Mouse (Mus musculus): ENCODE measurements at regions not wholly inside any gene's neighbourhood (a gene's known extent, or its start where the extent isn't known, plus 50 kb on each side); places are given as distances from the start of the nearest gene placed in this dataset.

DNA sequence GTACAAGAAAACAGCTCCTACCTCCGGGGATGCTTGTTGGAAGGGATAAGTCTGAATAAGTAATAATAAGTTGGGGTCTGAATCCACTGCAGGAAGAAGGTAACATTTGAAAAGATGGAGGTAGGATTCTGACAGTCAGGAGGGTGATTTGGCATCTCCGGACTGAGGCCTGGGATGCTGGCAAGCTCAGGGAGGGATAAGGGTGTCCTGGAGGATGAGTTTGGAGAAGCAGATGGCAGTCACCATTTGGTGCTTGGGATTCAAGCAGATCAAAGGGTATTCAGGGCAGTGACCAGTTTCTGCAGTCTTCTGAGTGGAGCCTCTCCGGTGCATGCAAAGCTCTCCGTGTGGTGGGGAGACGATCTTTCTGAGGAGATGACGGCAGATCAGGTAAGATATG, 62.9 kb upstream of the Gm2310 start:
- DNase-seq, result no peak

DNA sequence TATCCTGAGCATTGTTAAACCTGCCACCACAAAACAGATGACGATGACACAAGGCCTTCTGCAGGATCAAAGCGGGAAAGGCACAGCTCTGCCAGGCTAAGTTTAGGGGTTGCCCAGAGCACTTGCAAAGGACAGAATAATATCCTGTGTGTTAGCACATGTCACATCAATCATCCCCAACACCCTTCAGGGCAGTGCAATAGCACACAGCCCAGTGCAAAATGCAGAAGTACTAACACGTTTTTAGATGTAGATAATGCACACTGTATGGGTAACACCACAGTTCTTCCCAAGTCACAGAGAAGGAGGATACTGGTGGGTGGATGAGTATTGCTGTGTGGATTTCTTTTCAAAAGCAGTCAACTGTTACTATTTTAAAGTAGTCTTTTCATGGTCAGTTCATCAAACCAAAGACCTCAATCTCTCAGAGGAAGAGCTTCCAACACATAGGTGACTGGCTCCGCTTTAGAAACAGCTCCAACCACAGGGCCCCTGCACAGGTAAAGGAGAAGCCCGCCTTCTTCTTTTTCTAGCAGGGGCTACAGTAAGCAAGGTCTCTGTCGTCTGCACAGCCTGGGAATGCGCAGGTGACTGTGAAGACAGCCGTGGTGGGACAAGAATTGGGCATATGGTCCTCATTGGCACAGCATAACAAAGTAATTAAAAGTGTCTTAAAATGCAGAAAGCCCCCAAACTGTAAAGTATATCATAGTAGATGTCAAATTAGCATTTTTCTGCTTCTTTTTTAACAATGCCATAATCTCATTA, 61.6 kb upstream of the Gm2310 start:
- DNase-seq, result no peak

DNA sequence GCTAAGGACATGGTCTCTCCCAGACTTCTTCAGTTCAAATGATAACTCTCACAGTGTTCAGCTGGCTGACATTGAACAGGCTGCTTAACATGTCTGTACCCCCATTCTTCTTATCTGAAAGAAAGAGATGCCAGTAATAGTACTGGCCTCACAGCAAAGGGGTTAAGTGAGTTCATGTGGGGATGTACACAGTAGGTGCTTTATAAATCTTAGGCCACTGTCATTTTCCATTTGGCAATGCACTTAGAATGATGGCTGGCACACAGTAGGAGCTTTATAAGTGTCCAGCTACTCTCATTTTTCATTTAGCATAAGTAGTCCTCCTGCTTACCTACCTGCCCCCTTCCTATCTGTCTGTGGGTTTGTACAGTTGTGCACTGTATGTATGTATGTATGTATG, 60.3 kb upstream of the Gm2310 start:
- DNase-seq, result no peak

DNA sequence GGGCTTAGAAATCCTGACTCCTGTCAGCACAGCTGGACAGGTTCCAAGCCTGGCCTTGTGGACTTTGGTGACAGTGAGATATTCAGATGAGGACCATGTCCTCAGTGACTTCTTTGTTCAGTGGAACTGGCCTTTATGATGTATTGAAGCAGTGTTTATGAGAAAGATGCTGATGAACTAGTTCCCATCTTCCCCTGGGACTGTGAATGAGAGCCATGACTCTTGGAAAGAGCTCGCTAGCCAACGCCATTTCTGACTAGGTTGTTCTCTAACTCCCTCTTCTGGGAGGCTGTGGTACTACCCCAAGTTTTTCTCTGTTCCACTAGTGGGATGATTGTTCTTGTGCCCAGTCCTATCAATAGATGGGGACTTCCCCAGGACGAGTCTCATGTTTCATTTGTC, 57.7 kb upstream of the Gm2310 start:
- DNase-seq, result peak; percentile 57

DNA sequence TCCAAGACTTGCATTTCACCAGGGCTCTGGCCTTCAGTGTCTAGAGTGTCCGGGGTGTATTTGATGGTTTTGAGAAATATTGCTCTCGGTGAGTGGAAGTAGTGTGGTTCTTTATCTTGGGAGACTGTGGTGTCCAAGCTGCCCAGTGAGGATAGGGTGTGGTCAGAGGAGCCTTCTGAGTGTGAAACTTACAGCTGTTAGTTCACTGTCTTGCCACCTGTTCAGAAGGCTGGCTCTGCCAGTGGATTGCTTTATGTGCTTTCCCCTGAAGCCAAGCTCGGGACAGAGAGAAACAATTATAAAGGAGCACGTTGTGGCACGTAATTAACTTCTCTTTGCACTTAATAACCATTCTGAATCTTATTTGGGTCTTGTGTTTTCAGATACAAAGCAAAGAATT, 57.2 kb upstream of the Gm2310 start:
- no peak for DNase-seq

DNA sequence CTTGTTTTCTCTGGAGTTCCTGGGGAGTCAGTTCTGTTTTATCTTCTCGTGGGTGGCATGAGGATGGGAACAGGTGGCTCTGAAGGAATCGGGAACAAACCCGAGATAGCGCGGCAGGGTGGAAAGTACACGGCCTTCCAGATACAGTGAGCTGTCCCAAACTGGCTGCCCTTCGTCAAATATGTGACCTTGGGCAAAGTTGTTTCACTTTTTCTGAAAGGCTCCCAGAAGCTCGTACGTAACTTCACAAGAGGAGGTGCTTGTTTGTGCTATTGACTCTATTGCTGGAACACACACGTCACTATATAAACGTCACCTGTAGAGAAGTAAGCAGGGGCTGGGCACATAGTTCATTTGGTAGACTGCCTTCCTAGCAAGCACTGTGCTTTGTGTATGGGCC, 49.9 kb upstream of the Gm2310 start:
- peak; percentile 18 for DNase-seq
